Mouse (Mus musculus): ENCODE measurements at regions not wholly inside any gene's neighbourhood (a gene's known extent, or its start where the extent isn't known, plus 50 kb on each side); places are given as distances from the start of the nearest gene placed in this dataset.

DNA sequence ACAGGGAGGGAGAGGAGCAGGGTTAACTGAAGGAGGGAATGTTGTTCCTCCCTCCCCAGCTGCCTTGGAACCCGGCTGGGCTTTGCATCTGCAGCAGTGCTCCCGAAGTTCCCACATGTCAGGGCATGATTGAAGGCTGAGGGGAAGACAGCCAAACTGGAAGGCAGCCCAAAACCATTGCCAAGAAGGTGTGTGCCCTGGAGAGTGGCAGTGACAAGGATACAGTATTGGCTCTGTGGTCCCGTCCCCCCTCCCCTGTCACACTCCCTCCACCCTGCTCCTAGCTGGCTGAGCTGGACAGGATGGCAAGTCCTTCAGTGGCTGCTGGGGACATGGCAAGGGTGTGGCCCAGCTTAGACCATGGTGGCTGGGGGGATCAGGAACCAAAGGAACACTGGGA is 79.1 kb downstream of the Cyp26b1 start:
- DNase-seq (ENCODE audit: low spot score in 2 of 2): no peak

DNA sequence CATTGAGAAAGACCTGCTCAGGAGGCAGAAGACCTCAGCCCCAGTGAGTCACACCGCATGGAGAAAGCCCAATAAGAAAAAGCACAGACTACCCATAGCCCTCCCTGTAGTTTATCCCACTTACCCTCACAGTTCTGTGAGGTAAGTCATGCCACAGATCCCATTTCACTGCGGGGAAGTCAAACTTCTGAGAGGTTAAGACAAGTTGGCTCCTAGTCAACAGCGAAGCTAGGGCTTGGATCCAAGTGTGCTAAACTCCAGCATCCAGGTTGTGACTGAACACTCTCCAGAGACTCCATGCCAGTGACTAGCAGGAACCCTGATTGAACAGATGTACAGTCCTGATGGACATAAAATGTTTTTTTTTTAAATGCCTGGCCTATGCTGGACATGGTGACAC is 85.1 kb downstream of the Cyp26b1 start:
- DNase-seq (ENCODE audit: low spot score in 2 of 2): no peak

DNA sequence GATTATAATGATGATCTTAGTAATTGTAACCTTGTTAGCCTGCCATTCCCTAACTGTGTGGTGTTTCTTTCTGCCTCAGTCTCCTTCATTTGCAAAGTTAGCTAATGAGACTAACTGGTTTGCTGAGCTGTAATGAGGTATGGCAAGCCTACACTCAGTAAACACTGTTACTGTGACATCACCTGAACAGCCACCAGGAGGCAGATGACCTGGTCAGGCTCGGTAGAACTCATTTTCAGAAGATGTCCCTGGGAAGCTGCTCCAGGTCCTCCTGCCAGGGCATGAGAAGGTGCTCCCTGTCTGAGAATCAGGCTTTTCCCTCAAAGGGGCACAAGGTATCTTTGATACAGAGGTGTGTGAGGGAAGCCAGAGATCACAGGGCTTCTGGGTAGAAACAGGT is 87.0 kb downstream of the Cyp26b1 start:
- DNase-seq (ENCODE audit: low spot score in 2 of 2): no peak

DNA sequence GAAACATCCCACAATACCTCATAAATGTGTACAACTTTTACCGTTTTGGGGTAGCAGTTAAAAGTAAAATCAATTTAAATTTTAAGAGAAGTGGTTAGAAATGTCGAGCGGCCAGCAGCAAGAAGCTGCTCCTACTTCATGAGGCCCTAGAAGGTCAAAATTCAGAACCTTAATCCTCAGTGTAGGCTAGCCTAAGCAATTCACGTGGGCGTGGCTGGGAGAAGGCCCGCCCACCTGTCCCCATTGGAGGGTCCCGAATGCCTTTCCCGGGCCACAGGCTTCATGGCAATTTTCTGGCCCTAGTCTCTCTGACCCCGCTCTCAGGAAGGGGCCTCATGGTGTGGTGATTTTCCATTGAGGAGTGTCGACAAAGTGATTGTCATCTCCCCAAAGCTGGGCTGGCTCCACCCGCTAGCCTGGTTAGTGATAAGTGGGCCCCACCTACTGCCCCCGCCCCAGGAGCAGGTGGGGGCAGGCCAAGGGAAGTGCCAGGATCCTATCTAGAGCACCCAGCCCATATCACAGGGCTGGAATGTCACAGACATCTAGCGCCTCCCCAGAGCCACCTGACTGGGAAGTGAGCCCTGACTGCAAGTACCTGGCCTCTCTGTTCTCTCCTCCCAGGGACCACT is 93.3 kb downstream of the Cyp26b1 start:
- DNase-seq (ENCODE audit: low spot score in 2 of 2): no peak

DNA sequence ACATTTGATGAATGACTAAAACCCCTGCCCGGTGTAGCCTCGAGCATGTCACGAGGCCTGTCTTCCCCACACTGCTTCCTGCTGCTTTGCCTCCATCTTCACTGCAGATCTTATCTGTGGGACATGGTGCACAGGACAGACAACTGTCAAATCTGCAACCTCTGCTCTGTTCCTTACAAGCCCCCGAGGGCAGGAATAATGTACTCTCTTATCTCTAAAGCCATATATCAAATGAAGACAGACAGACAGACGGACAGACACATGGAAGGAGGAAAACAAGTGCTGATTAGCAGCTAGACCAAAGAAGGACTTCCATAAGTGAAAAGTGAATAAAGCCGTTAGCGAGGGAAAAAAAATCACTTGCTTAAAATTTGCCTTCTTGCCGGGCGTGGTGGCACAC is 95.6 kb downstream of the Cyp26b1 start:
- no peak for DNase-seq (ENCODE audit: low spot score in 2 of 2)

DNA sequence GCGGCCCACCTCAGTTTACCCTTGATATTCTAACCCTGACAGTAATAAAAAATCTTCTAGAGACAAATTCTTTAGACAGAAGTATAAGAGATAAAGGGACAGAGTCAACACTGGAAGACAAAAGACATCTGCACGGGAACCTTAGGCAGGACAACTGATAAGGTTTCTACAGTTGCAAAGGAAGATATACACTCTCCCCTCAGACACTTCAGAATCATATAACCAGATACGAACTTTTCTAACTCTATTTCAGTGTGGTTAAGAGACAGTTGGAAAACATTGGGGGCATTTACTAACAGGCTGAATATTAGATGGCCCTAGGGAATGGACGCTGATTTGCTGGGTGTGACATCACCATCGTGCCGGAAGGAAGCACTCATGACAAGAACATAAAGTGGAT is 100.0 kb downstream of the Cyp26b1 start:
- DNase-seq (ENCODE audit: low spot score in 2 of 2): no peak

DNA sequence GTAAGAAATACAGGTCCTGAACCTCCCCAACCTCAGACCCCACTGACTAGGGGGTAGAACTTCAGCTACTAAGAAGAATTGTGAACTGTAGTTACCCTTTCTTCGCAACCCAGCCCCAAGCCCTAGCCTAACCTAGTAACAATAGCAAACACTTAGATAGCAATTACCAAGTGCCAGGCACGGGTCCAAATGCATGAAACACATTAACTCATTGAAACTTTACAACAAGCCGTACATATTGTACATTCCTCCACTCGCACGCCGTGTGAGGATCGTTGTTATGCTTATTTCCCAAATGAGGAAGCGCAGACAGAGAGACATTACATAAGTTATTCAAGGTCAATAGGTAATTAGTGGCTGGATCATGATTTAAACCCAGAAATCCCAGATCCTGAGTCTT is 100.5 kb downstream of the Cyp26b1 start:
- DNase-seq (ENCODE audit: low spot score in 2 of 2): no peak

DNA sequence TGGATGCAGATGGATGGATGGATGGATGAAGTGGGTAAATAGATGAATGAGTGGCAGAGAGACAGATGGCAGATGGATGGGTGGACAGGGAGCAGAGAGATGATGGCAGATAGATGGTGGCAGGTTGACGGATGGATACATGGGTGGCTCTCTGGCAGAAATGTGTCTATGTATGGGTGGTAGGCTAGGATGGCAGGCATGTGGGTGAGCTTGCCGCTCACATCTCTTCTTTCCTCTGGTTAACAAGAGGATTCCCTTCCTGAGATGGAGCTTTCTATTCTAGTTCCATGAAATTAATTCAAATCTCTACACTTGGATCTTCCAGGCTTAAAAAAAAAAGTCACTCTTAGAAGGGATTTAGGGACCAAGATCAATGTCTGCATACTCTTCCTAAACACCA is 101.1 kb downstream of the Cyp26b1 start:
- no peak for DNase-seq (ENCODE audit: low spot score in 2 of 2)

DNA sequence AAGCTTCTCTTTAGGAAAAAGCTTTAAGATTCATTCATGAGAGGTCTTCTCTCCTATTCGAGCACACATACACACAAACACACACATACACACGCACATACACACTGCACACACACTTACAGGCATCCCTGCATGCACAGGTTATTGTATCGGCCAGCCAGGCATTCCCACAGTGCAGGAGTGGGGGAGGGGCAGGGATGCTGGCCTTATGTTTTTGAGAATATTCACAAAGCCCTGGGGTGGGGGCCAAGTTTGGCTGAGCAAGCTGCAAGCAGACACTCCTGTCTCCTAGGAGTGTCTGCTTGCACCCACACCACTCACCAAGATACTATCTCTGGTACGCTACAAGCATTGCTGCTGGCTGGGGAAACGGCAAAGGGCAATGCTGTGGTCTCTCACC is 102.6 kb downstream of the Cyp26b1 start:
- no peak for DNase-seq (ENCODE audit: low spot score in 2 of 2)

DNA sequence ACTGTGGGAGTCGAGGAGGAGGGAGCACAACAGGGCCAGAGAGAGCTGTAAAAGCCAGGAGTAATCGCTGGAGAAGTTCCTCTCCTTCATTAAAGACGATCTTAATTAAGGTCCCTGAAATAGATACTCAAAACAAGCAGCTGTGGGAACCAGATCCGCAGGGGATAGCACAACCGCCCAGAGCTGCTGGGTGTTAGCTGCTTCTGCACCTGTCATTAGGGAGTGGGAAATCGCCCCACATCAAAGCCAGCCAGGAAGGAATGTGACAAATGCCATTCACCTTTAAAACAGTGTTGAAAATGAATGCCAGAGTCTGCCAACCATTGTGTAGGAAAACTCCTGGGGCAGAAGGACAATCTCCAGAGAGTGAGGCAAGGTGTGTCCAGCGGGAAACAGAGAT is 112.5 kb downstream of the Cyp26b1 start:
- DNase-seq (ENCODE audit: low spot score in 2 of 2): no peak

DNA sequence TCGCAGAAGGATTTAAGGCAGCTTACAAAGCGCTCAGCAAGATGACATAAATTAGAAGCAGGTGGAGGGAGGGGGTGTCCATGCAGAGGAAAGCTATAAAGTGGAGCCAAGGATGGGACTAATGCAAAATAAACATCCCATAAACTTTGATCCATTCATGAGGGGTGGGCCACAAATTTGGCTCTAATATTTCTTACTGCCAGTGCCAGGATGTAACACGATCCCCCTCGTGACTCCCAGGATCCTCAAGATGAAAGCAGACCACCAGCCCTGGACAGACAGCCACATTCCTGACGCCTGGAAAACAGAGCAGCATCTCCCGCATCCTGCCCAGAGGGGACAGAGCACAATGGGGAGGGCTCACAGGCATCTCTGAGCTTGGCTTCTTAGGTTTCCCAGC is 116.6 kb downstream of the Cyp26b1 start:
- DNase-seq (ENCODE audit: low spot score in 2 of 2): no peak

DNA sequence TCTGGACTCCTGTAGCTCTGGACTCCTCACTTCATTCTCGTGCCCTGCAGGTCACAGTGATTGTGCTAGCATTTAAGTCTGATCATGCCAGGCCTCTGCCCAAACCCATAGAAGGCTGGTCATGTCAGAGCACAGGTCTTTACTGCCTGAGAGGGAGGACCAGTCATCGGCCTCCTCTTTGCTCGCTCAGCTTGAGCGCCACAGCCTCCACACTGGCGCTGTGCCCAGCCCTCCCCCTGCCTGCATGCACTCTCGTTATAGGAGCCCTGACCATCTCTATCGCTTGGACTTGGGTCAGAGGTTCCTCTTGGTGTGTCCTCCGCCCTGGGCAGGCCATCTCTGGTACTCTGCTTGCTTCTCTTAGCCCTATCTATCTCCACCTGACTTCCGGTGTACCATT is 117.2 kb downstream of the Cyp26b1 start:
- no peak for DNase-seq (ENCODE audit: low spot score in 2 of 2)

DNA sequence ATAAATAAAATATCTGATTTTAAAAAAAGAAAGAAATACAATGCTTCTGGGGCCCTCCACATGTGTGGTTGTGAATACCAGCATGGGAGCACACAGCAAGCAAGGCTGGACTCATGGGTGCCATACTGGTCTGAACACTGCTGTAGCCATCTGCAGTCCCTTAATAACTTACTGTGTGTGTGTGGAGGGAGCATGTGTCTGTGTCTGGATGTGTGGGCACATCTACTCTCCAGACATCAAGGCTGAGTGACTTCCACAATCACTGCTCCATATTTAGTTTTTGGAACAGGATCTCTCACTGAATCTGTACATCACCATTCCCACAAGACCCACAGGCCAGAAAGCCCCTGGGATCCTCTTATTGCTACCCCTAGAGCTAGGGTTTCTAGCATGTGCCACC is 118.9 kb downstream of the Cyp26b1 start:
- no peak for DNase-seq (ENCODE audit: low spot score in 2 of 2)

DNA sequence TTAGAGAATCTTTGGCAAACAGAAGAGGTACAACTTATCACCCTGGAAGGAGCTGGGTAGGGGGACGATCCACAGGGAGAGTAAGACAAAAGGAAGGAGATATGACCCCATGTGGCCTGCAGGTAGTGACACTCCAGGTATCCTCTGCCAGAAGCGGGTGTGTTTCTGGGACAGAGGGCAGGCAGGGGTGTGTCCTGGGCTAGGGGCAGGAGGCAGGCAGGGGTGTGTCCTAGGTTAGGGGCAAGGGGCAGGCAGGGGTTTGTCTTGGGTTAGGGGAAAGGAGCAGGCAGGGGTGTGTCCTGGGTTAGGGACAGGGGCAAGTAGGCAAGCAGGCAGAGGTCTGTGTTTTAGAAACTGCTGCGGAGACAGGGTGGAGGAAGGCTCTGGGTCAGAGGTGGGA is 120.5 kb downstream of the Cyp26b1 start:
- DNase-seq (ENCODE audit: low spot score in 2 of 2): no peak

DNA sequence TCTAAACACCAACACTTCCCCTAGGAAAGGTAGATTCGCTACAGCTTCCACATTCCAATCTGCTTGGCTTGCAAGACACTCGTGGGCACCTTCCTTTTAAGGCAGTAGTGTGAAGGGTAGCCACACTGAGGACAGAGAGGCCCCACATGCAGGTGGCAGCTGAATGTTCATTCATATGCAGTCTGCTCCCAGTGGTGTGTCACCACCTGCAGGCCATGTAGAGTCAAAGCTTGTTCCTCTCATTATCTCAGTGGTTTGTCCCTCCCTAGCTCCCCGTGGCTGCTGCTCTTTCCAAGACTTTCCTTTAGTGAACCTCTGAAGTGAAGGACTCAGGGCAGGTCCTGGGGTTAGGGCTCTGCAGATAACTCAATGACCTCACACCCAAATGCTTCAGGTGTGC is 121.4 kb downstream of the Cyp26b1 start:
- no peak for DNase-seq (ENCODE audit: low spot score in 2 of 2)

DNA sequence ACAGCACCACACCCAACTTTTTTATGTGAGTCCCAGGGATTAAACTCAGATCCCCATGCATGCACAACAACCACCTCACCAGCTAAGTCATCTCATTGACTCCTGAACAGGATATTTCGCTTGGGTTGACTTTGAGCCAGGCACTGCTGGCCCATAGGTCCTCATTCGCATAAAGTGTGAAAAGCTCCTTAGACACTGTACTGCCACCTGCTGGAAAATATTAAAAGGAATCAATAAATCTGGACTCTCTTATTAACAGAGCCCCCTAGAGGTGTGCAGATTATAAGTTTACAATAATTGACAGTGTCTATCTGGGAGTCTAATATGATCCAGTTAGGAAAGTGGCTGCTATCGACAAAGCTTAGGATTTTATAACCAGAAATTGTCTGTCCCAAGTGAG is 126.4 kb downstream of the Cyp26b1 start:
- no peak for DNase-seq (ENCODE audit: low spot score in 2 of 2)

DNA sequence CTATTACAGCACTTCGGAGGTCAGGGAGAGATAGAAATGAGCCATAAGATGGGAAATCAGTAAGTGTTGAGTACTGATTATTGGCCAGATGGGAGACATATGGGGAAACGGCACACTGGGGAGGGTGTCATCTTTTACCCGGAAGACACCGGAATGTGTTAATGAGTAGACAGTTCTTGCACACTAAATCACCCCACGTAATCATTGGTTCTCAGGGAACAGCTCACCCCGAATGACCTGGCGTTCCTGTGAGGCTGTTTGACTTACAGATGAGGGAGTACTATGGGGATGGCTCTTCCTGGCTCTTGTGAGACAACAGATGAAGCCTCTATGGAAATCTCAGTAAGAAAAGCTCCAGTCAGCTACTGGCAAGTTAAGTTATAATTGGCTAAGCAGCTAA is 127.5 kb downstream of the Cyp26b1 start:
- peak in 1 of 2 experiments; percentile 38 for DNase-seq (ENCODE audit: low spot score in 2 of 2)

DNA sequence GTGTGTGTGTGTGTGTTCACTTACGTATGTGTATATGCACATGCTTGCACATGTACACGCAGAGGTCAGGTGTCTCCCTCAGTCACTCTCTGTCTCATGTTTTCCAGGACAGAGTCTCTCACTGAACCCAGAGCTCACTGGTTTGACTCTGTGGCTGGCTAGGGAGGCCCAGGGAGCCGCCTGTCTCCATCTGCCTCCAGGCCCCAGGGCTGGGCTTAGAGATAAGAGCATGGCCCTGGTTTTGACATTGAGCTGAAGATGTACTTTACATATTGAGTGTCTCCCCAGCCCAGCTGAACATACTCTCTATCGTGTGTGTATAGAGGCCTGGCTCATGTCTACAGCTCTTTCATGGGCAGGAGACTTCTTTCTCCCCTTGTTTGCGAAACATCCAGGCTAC is 128.1 kb downstream of the Cyp26b1 start:
- DNase-seq (ENCODE audit: low spot score in 2 of 2): no peak

DNA sequence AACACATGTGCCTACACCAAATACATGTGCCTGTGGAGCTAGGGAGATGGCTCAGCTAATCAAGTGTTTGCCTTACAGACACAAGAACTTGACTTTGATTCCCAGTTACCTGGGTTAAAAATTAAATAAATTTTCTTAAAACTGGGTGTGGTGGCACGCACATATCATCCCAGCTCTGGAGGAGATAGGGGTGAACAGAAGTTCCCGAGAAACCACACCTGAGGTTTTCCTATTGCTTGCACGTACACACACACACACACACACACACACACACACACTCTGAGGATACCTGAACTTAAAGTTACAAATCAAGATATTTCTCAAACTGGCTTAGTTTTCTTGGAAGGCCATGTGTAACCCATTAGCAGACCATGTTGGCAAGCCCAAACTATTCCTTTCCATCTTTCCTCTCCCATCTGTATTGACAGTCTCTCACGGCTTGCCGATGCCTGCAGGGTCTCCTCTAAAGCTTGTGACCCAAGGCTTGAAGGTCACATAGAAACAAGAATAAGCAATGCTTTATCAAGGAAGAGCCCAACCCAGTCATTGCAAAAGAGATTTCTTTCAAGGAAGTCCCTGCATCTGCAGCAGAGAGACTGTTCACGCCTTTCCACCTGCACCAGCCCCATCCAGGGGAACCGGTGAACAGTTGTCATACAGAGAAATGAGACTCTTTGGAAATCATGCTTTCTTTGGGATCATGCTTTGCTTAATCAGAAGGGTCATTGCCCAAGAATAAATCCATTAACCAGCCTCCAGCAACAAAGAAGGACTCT is 129.9 kb downstream of the Cyp26b1 start:
- DNase-seq (ENCODE audit: low spot score in 2 of 2): no peak

DNA sequence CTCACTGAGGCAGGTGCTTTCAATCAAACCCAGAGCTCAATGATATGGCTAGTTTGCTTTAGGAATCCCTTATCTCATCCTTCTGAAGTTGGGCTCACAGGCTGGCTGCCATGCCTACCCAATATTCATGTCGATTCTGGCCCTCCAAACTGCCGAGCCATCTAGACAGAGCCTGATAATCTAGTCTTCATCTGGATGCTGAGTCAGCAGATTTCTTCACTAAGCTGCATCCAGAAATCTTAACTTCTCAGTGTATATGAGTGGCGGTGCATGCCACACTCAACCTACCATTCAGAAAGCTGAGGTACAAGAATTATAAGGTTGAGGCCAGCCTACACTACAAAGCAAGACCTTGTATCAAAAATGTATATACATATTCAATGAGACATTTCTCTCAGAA is 136.9 kb downstream of the Cyp26b1 start:
- no peak for DNase-seq (ENCODE audit: low spot score in 2 of 2)

DNA sequence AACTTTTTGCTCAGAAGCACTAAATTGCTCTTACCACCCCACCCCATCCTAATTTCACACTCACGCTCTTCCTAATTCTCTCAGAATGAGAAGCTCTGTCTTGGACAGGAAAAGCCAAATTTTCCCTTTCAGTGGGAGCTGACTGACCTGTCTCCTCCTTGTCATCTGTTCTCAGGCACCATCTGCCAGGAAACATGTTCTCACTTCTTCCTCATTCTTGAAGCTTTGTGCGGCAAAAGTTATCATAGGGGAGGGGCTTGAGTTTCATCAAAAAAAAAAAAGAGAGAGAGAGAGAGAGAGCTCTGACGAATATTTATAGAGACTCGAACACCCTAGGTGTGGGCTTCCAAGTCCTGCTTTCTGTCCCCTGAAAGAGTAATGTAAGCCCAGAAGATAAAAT is 148.6 kb downstream of the Cyp26b1 start:
- no peak for DNase-seq (ENCODE audit: low spot score in 2 of 2)

DNA sequence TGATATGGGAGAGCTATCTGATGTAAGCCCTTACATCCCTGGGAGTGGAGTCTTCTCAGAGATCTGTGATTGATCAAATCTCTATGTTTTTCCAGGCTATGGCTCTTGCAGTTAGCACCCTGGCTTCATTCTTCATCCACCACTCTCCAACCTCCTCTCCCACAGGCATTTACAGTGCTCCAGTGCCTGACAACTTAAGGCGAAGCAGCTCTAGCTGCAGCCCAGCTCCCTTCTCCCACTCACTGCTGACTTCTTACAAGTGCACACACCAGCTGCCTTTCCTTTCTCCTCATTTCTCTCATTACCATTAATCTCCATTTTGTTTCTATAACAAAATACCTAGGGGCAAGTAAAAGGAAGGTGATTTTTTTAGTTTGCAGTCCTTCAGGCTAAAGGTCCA is 151.0 kb downstream of the Cyp26b1 start:
- peak in 1 of 2 experiments; percentile 31 for DNase-seq (ENCODE audit: low spot score in 2 of 2)

DNA sequence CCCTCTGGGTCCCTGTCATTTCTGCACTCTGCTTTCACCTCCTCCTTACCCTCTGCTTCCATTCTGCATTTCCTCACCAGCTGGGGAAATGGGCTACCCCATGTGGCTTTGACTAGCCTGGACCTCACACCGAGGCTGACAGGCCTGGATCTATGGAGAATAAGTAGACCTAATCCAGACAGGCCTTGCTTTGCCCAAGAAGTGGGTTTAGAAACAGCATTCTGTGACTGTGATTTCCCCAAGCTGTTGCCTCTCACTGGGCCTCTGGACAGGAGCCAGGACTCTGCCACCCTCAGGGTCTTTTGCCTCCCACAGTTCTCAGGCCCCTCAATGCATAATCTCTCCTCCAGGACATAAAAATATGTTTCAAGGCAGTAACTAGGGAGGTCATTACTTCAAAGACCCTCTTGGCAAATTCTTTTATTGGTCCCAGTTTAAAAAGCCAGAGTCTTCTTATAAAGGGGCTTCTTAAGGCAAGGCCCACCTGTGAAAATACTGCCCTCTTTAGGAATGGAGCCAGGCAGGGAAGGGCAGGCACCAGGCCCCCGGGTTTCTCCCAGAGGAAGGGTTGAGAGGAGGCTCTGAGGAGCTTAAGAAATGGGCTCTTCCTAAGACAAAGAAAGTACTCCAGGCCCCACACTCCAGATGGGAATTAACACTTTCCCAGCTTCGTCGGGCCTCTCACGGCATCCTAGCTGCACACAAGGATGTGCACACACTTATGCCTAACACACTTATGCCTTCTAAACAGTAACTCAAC is 151.8 kb downstream of the Cyp26b1 start:
- DNase-seq (ENCODE audit: low spot score in 2 of 2): no peak

Measured in frontal cortex, postnatal 14 days (tissue).